Mouse (Mus musculus) lung, postnatal 0 days (tissue): ENCODE measurements at regions not wholly inside any gene's neighbourhood (a gene's known extent, or its start where the extent isn't known, plus 50 kb on each side); places are given as distances from the start of the nearest gene placed in this dataset.

Experiments
- ATAC-seq: fragments of 200-750 bp; cut with Nextera tagmentation; 2 replicates; pipeline ENCODE4 v1.8.0; 2017; ENCODE audit warnings: moderate library complexity
- DNase-seq: peaks from one replicate; pipeline ENCODE4 v3.0.0-alpha.2; 2016; ENCODE audit warnings: low spot score
- H3K27ac ChIP-seq: fragments of 300-500 bp; sonication (generic); 2 replicates; pipeline ENCODE4 v1.5.1; 2014; ENCODE audit warnings: antibody characterized with exemption, mild to moderate bottlenecking, low read length, mixed read lengths
- H3K27me3 ChIP-seq: fragments of 300-500 bp; sonication (generic); replicated peaks from 2 replicates; pipeline ENCODE4 v1.6.1; 2014; ENCODE audit warnings: low read length, mixed read lengths; ENCODE audit not compliant: insufficient read depth
- H3K36me3 ChIP-seq: fragments of 300-500 bp; sonication (generic); 2 replicates; pipeline ENCODE4 v1.6.1; 2014; ENCODE audit warnings: low read length, mixed read lengths; ENCODE audit not compliant: insufficient read depth
- H3K4me1 ChIP-seq: fragments of 300-500 bp; sonication (generic); 2 replicates; pipeline ENCODE4 v1.6.1; 2014; ENCODE audit warnings: antibody characterized with exemption, low read depth, low read length, mixed read lengths; ENCODE audit not compliant: insufficient read depth
- H3K4me2 ChIP-seq: fragments of 300-500 bp; sonication (generic); replicated peaks from 2 replicates; pipeline ENCODE4 v1.6.1; 2014; ENCODE audit warnings: low read depth, mild to moderate bottlenecking, low read length, moderate library complexity, mixed read lengths
- H3K4me3 ChIP-seq: fragments of 300-500 bp; sonication (generic); 2 replicates; pipeline ENCODE4 v1.5.1; 2014; ENCODE audit warnings: low read depth, low read length
- H3K9ac ChIP-seq: fragments of 300-500 bp; sonication (generic); replicated peaks from 2 replicates; pipeline ENCODE4 v1.6.1; 2014; ENCODE audit warnings: low read depth, mild to moderate bottlenecking
- H3K9me3 ChIP-seq: fragments of 300-500 bp; sonication (generic); 2 replicates; pipeline ENCODE4 v1.6.1; 2016; ENCODE audit warnings: low read length, mixed read lengths
- CTCF ChIP-seq: IDR thresholded peaks from 2 replicates; pipeline ENCODE4 v1.5.1; 2016; ENCODE audit warnings: antibody characterized with exemption, mild to moderate bottlenecking
- EP300 ChIP-seq: IDR thresholded peaks from 2 replicates; pipeline ENCODE4 v1.6.1; 2016; ENCODE audit warnings: antibody characterized with exemption, mild to moderate bottlenecking, control low read depth
- WGBS: fragments of 180-500 bp; shearing (Covaris S2); extraction: QIAGEN DNeasy Blood & Tissue Kit; methylation state at CpG from one replicate; pipeline ENCODE4 v1.1.7; 2014; 5-methylcytosine and 5-hydroxymethylcytosine counted together

- TF ChIP-seq CTCF, result no peak
- no peak for TF ChIP-seq EP300
- Histone ChIP-seq H3K4me2 (peak overlapping the region; percentile 69), H3K9me3 (no peaks in the 10 kb centered on the region), H3K9ac (peak overlapping the region; percentile 96), H3K4me1 (no peaks in the 10 kb centered on the region), H3K36me3 (no peaks in the 10 kb centered on the region), H3K27me3 (no peaks in the 10 kb centered on the region), H3K4me3 (peak overlapping the region; percentile 94), H3K27ac (peak overlapping the region; percentile 99)
- peak; percentile 37; the same call in 1 of the 2 replicates for ATAC-seq
- DNase-seq, result peak; percentile 73
- under 1% methylated on average over 44 of the region's 121 CpGs for WGBS
These were observed 1861.7 kb upstream of the Lrrc6 start for GRCm38 (mm10) chr15:68362081-68363057.

GRCm38 (mm10) chr15:68360956-68361908 lies 1860.5 kb upstream of the Lrrc6 start:
- Histone ChIP-seq H3K4me3 (peak overlapping the region; percentile 94), H3K9me3 (no peaks in the 10 kb centered on the region), H3K27ac (peak overlapping the region; percentile 99), H3K36me3 (no peaks in the 10 kb centered on the region), H3K4me1 (no peaks in the 10 kb centered on the region), H3K4me2 (peak overlapping the region; percentile 69), H3K9ac (peak overlapping the region; percentile 96), H3K27me3 (no peaks in the 10 kb centered on the region)
- peak; percentile 50 for DNase-seq
- no peak for ATAC-seq
- WGBS, result 16% methylated on average over 6 of the region's 6 CpGs
- no peak for TF ChIP-seq CTCF
- peak; percentile 28; the same call in 1 of the 2 replicates for TF ChIP-seq EP300

- no peak overlapping the region for H3K4me3 ChIP-seq
- H3K4me1 ChIP-seq, result no peaks in the 10 kb centered on the region
- no peak overlapping the region for H3K9ac ChIP-seq
- no peaks in the 10 kb centered on the region for H3K9me3 ChIP-seq
- WGBS, result 33% methylated on average over 3 of the region's 3 CpGs
- H3K27ac ChIP-seq, result peak overlapping the region; percentile 27
- DNase-seq (peak; percentile 87), ATAC-seq (no peak)
- no peaks in the 10 kb centered on the region for H3K36me3 ChIP-seq
- H3K27me3 ChIP-seq, result no peaks in the 10 kb centered on the region
- TF ChIP-seq CTCF, result no peak
- peak; percentile 94 for TF ChIP-seq EP300
- H3K4me2 ChIP-seq, result no peak overlapping the region
These were observed 1858.8 kb upstream of the Lrrc6 start for GRCm38 (mm10) chr15:68359496-68359895.

DNA sequence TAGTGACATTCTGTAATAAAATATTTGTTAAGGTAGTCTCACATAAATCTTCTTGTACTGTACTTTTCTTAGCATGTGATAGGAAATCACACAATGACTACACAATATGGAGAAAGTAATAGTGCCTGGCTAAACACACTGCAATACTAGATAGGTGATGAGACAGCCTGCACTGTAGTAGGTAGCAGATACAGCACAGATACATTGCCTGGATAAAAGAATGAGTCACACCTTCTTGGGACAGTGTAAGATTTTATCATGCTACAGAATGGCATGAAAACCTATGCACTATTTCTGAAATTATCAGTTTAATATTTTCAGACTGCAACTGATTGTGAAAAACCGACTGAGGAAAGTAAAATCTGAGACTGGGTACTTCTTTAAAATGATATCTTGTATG lies 1855.2 kb upstream of the Lrrc6 start:
- no peaks in the 10 kb centered on the region for H3K36me3 ChIP-seq
- no peaks in the 10 kb centered on the region for H3K27me3 ChIP-seq
- H3K4me3 ChIP-seq, result no peak overlapping the region
- no peaks in the 10 kb centered on the region; the same call in 1 of the 2 replicates for H3K4me1 ChIP-seq
- no peak overlapping the region for H3K27ac ChIP-seq
- DNase-seq, result no peak
- 84% methylated on average over 1 of the region's 1 CpGs for WGBS
- ATAC-seq, result no peak
- H3K4me2 ChIP-seq, result no peak overlapping the region
- H3K9ac ChIP-seq, result no peak overlapping the region
- no peaks in the 10 kb centered on the region for H3K9me3 ChIP-seq
- no peak for TF ChIP-seq CTCF
- no peak for TF ChIP-seq EP300

GRCm38 (mm10) chr15:68344652-68345051 lies 1843.9 kb upstream of the Lrrc6 start:
- DNase-seq (no peak), ATAC-seq (no peak)
- H3K27ac ChIP-seq, result no peak overlapping the region
- H3K4me2 ChIP-seq, result no peak overlapping the region
- no peaks in the 10 kb centered on the region for H3K36me3 ChIP-seq
- TF ChIP-seq EP300 (no peak), CTCF (no peak)
- WGBS, result 71% methylated on average over 3 of the region's 3 CpGs
- no peak overlapping the region for H3K9ac ChIP-seq
- no peaks in the 10 kb centered on the region for H3K9me3 ChIP-seq
- no peaks in the 10 kb centered on the region for H3K4me1 ChIP-seq
- no peak overlapping the region for H3K4me3 ChIP-seq
- H3K27me3 ChIP-seq, result no peaks in the 10 kb centered on the region

DNA sequence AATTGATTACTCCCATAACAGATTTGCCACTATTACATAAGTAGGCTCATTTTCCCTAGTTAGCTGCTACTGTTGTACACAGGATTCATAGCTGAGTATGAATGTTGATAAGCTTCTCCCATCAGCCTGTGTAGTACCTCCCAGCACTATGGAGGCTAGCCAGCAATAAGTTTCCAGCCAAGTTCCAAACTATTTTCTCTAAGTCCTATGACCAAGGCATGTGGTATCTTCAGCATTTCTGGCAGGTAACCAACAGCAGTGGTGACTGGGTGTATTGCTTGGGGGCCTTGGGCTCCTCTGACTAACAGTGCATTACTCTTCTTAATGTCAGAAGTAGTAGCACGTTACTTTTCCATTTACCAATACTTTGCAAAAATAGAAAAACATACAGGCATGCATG lies 1841.8 kb upstream of the Lrrc6 start:
- Histone ChIP-seq H3K4me2 (no peak overlapping the region), H3K36me3 (no peaks in the 10 kb centered on the region), H3K4me1 (no peaks in the 10 kb centered on the region), H3K27me3 (no peaks in the 10 kb centered on the region), H3K4me3 (no peak overlapping the region), H3K9me3 (no peaks in the 10 kb centered on the region), H3K9ac (no peak overlapping the region), H3K27ac (0 out of 2 replicates have a peak overlapping the region, but pooled peaks have one; percentile 15)
- WGBS, result 55% methylated on average over 1 of the region's 1 CpGs
- TF ChIP-seq EP300 (no peak; the same call in 1 of the 2 replicates), CTCF (no peak)
- DNase-seq, result peak; percentile 44
- peak; percentile 43 for ATAC-seq
